Mouse (Mus musculus): ENCODE measurements at regions not wholly inside any gene's neighbourhood (a gene's known extent, or its start where the extent isn't known, plus 50 kb on each side); places are given as distances from the start of the nearest gene placed in this dataset.
A peak's percentile ranks its signal among the peaks of the same experiment; 100 is the strongest.
"Not testable (repeated sequence)": the region's sequence is repeated elsewhere in the genome, so short reads cannot be mapped to it uniquely, and the experiment has no call there.

DNA sequence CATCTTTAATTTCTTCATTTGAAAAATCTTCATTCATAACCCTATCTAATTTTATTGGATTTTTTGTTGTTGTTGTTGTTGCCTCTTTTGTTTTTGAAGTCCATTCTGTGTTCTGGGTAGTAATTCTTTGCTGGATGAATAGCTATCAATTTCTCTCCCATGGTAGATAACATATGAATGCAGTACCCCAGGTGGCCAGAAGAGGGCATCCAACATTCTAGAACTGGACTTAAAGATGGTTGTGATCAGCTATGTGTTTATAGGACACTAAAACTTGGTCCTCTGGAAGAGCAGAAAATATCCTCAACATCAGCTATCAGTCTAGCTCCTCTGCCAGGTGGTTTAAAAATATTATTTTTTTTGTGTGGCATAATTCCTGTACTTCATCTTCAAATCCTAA is 73.0 kb downstream of the Prl2c3 start:
- DNase-seq (ENCODE audit: low spot score): not testable (repeated sequence)

DNA sequence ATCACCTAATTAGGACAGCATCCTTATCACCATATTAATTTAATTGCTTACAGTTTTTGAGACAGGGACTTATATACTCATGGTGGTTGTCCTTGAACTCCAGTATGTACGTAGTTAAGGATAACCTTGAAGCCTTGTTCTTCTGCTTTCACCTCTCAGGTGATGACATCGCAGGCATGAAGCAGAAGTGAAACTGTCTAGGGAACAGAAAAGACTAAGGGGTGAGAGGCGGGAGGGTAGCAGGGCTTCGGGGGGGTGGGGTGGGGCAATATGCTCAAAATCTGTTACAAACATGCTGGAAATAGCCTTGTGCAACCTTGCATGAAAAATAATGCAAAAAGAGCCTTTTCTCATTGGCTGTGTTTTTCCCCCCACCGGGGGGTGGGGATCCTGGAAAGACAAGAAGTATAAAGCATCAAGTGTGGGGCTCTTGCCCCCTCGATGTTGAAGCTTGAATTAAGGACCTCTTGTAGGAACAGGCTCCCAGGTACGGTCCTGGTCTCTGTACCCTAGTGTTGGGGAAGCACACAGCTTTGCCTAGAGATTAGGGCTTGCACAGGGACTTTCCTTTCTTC is 81.8 kb downstream of the Prl2c3 start:
- peak; percentile 42 for DNase-seq (ENCODE audit: low spot score)

DNA sequence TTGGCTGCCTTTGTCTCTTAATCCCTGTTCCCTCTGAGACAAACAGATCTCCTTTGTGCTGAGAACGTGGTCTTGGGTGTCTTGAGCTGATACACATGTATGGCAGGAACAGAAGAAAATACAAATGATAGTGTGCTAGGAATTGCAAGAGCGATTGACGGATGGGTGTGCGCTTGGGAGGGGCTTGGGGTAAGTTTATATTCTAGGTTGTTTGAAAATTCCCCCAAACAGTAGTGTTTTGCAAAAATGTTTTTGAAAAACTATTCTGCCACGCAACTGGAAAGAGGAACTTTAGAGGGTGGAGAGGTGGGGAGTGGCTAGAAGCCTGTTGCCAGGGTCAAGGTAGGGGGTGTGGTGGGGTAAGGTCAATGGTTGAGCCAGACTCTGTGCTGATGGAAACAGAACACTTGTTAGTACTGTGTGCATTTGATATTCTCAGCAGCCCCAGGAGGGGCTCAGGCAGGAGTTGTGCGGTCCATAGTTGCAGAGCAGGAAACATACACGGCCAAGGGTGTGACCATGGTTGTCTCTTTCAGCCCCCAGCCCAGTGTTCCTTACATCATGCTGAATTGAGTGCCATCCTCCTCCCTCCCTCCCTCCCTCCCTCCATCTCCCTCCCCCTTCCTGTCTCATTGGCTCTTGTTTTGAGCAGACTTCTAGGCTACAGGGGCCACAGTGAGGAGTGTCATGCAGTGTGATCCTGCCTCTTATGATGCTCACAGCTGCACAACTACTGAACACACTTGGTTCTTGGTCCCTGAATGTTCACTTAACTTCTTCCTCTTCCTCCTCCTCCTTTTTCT is 88.2 kb downstream of the Prl2c3 start:
- DNase-seq (ENCODE audit: low spot score): no peak

DNA sequence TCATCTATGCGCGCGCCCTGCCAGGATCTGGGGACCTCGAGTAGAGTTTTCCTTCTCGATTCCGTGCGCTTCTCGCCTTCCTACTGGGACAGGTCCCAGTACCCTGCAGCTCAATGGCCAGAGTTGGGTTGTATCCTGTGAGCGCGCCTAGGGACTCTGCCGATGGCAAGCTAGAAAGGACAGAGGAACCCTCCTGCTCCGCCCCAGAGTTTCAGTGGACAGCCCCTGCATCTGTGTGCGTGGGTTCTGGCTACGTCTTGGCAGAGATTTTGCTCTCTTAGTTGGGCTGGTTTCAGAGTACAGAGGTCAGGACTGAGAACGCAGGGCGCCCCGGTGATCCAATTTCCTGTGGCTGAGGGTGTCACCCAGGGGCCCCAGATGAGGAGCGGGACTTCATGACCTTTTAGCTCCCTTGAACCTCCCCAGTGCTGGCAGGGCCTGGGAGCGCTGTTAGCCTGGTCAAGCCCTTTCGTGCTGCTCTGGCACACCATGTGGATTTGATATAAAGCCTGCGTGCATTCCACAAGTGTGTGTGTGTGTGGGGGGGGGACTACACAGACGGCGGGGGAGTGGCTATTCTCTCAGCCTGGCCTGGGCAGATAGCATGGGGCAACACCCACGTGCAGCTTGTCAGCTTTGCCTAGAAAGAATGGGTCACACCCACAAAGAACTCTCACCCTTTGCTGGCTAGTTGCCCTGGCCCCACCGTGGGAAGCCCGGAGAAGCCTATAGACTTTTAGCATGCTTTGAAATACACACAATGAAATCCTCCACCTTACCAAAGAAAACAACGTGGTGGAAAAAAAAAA is 96.9 kb downstream of the Prl2c3 start:
- not testable (repeated sequence) for DNase-seq (ENCODE audit: low spot score)

DNA sequence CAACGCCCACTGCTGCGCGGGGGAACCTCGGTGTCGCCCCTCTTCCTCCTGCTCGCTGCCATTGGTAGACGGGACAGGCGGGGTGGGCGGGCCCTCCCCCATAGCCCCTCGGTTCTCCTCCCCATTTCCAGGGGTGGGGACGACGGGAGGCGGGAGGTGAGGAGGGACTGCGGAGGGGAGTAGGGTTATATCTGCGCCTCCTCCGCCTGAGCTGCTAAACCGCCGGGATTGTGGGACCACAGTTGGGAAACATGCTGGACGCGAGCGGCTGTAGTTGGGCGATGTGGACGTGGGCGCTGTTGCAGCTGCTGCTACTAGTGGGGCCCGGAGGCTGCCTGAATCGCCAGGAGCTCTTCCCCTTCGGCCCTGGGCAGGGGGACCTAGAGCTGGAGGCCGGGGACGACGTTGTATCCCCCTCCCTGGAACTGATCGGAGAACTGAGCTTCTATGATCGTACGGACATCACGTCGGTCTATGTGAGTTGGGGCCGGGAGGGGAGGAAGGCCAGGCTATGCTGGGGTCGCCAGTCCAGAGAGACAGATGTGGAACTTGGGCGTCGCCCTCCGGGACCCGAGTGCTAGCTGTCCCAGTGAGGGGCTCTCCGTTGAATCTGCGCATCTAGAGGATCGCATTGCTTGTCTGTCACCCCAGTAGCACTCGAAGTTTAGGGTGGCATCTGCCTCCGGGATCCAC is 97.6 kb downstream of the Prl2c3 start:
- not testable (repeated sequence) for DNase-seq (ENCODE audit: low spot score)

DNA sequence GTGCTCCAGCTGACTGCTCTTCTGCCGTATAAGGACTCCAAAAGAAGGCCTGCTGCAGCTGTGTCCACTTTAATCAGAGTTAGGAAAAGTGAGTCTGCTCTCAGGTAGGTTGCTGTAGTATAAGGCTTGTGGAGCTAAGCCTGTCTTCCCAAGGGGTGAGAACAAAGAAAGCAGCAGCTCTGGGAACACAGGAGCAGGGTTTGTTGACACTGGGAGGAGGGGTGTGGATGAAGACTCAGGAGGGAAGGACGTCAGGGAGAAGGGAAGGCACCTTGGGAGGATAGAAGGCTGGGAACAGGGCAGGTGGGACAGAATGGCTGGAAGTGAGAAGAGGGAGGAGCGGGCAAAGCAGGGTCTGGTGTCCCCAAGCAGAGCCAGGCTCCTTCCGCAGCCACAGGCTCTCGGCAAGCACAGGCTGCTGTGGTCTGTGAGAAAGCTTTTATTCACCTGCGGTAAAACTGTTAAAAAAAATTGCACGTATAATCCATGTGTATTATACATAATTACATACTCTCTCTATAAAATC is 106.2 kb downstream of the Prl2c3 start:
- not testable (repeated sequence) for DNase-seq (ENCODE audit: low spot score)

DNA sequence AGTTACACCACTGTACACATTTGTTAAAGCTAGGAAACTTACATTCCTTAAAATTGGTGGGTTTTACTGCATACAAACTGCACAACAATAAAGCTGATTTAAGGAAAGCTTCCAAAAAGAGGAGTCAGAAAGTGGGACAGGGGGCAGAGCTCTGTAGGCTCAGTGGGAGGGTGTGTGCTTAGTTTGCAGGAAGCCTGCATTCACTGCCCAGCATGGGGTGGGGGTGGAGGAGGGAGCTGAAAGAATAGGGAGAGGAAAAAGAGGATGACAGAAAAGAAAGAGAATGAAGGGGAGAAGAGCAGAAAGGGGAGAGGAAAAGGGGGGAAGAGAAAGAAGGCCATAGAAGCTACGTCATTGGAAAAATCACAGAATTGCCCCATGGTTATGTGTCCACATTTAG is 111.1 kb downstream of the Prl2c3 start:
- DNase-seq (ENCODE audit: low spot score): not testable (repeated sequence)

DNA sequence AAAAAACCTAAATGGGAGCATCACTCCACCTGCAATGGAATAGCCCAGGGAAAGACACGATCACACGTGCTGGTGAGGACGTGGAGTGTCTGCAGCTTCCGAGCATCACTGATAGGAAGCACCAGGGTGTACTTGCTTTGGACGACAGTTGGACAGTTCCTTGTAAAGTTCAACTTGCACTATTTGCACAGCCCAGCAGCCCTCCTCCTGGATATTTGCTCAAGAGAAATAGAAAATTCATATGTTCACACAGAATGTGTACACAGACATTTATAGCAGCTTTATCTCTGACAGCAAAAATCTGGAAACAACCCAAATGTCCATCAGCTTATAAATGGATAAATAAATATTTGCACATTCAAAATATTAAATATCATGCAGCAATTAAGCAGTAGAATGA is 111.7 kb downstream of the Prl2c3 start:
- not testable (repeated sequence) for DNase-seq (ENCODE audit: low spot score)

DNA sequence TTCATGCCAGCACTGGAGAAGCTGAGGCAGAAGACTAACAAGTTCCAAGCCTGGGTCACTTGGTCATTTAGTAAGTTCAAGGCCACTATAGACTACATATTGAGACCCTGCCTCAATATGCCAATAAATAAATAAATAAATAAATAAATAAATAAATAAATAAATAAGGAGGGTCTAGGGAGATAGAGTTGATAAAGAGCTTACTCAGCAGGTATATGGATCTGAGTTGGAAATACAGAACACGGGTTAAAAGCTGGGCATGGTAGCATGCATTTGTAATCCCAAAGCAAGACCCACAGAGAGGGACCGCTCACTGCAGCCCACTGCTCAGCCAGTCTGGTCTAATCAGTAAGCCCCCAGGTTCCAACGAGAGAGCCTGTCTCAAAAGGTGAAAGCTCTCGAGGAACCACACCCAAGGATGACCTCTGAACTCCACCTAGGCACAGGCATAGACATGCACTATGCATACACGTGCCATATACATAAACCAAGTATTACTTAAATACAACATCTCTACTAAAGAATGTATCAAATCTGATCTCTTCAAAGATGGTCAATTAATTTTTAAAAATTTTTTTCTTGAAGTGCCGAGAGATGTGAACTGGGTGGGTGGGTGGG is 115.4 kb downstream of the Ero1lb start:
- not testable (repeated sequence) for DNase-seq (ENCODE audit: low spot score)

DNA sequence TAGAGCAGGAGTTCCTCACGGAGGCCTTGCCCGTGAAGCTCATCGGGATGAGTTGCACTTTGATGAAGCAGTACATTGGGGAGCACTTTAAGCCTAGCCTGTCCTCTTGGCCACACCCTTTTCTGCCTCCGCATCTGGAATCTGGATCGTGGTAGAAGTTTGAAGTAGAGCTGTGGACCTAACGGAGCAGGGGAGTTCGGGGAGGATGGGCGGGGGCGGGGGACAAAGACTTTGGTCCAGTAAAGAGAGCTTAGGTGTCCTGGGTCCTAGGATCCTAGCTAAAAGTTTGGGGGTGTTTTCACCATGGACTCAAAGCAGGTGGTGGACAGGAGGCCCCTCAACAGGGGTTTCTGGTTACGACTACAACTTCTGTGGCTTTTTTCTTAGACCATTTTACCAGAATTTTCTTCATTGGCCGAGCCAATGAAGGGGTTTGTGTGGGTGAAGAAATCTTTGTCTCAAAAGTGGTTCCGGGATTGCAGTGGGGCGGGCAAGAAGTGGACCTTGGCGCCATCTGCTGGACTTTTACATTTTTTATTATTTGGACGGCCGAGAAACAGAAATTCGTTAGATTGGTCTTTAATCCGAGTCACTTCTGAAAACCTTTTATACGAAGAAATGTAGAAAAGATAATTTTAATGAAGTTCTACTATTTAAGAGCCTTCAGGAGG is 114.7 kb downstream of the Ero1lb start:
- DNase-seq (ENCODE audit: low spot score): peak; percentile 57

DNA sequence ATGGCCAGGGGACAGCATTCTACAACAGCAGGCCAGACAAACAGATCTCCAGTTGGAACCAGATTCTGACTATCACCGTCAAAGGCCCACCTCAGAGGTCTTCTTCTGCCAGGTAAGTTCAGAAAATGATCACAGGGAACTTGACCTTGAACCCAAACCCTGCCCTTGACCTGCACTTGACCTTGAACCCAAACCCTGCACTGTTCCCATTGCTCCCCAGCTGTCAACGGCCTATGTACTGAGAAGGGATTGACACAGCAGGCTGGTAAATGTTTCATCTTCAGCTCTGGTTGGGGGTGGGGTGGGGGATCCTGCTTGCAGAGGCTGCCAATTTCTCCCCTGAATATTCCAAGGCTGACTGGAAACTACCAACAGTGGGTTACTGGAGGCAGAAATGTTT is 111.7 kb downstream of the Ero1lb start:
- no peak for DNase-seq (ENCODE audit: low spot score)

DNA sequence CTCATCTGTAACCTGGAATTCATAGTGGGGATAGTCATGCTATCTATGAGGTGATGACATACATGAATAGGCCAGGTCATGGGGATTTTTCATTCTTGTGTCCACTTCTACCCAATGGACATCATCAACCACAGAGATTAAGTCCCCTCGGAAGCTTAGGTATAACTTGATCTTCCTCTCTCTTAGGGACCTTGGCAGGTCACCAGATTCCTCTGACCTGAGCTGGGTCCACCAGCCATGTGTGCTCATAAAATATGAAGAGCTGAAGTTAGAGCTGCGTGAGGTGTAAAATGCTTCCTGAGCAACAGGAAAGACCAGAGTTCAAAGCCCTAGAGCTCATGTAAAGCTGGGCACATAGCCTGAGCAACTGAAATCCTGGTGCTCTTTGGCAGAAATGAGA is 105.3 kb downstream of the Ero1lb start:
- DNase-seq (ENCODE audit: low spot score): not testable (repeated sequence)

DNA sequence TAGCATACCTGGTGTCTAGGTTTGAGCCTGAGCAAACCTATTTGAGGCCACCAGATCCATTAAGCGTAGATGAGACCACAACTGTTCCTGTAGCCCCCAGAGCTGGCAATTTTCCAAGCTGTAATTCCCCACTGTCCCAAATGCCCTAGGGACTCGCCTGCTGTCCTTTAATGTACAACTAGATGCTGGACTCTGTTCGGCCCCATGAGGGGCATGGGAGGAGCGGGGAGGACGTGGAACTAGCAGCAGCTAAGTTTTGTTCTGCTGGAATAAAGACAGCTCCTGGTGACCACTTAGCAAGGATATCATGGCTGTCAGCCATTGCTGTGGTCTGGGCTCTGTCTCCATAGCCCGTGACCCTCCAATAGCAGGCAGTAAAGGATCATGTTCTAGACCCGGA is 103.1 kb downstream of the Ero1lb start:
- DNase-seq (ENCODE audit: low spot score): not testable (repeated sequence)

DNA sequence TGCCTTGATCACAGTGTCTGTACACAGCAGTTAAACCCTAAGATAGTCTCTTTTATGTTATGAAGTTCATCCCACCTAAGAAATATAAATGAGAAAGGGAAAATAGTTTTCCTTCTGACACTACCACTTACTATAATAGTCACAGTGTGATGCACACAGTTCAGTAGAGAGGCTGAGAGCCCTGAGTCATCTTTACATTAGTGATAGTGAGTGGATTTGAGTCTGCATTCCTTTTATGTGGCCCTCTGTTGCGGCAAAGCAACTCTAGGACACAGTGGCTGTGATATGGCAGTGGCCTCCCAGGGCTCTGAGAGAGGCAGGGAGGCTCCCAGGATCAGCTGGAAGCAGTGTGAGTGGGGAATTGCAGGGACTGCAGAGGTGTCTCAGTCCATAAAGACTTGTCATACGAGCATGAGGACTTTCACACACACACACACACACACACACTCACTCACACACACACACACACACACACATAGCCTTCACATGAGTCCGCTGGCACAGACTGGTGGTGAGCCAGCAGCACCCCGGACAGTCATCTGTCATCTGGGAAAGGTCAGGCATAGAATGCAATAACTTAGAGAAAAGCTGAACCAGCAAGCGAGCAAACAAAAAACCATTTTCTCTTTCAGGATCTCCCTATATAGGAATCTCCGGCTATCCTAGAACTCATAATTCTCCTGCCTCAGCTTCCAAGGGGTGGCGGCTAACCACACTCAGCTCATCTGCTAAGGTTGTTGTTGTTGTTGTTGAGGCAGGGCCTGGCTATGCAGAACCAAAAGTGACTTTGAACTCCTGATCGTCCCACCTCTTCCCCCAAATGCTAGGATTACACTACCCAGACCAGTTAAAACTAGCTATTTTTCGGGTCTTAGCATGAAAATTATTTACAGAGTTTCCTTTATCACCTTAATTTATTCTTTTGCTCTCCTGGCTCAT is 102.3 kb downstream of the Ero1lb start:
- not testable (repeated sequence) for DNase-seq (ENCODE audit: low spot score)

DNA sequence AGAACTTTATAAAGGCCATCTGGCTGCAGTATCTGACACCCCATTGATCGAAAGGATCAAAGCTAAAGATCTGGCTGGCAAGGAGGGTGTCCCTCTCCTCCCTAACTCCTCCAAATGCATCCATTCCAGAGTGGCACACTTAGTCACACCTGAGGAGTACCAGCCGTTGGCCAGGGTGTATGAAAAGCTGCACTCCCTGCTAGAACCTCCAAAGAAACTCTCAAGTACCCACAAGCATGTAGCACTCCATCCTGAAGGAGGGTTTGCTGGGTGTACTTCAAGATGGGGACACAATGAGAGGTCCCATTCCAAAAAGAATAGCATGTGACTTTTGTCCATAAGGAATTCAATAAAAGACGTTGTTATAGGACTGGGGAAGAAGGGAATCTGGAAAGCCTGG is 100.4 kb downstream of the Ero1lb start:
- DNase-seq (ENCODE audit: low spot score): peak; percentile 10

Data from lung, postnatal 25 days (tissue).